Mouse (Mus musculus) ES-Bruce4 (cell line): Measurements from ENCODE around the gene Dvl3.

ENCODE experiments used
- CTCF ChIP-seq: IDR thresholded peaks from one replicate; pipeline ENCODE4 v1.8.1; 2011; ENCODE audit warnings: low read depth, low read length
- POLR2A ChIP-seq: IDR thresholded peaks from one replicate; pipeline ENCODE4 v1.8.1; 2011; ENCODE audit warnings: low read length; ENCODE audit not compliant: insufficient read depth

DNA sequence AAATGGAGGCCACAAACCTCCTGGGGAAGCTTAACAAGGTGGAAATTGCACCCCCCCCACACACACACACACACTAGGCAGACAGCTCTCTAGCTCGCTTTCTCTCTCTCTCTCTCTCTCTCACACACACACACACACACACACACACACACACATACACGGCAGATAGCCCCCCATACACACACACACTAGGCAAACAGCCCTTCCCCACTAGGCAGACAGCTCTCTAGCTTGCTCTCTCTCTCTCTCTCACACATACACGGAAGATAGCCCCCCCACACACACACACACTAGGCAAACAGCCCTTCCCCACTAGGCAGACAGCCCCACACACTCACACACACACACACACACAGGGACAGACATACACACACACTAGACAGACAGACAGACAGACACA, 39.5 kb upstream of the Dvl3 start:
- TF ChIP-seq CTCF (no peak), POLR2A (no peak)
